Mouse (Mus musculus) liver, embryonic 13.5 days (tissue): ENCODE measurements around the gene Erp44. TPM values are rescaled to one million over a fixed set of nuclear protein-coding genes. Genes with fewer than 3 reads are reported as not detected.

Experiments
- ATAC-seq: fragments of 200-750 bp; cut with Nextera tagmentation; 2 replicates; pipeline ENCODE4 v1.8.0; 2017; ENCODE audit warnings: low read depth, mild to moderate bottlenecking, moderate number of reproducible peaks, moderate library complexity
- DNase-seq: peaks from one replicate; pipeline ENCODE4 v3.0.0; 2022
- H3K27ac ChIP-seq: fragments of 300-500 bp; sonication (generic); 2 replicates; pipeline ENCODE4 v1.5.1; 2015; ENCODE audit warnings: moderate library complexity, mild to moderate bottlenecking, inconsistent platforms
- H3K27me3 ChIP-seq: fragments of 300-500 bp; sonication (generic); 2 replicates; pipeline ENCODE4 v1.6.1; 2015; ENCODE audit warnings: mild to moderate bottlenecking, inconsistent platforms
- H3K36me3 ChIP-seq: fragments of 300-500 bp; sonication (generic); 2 replicates; pipeline ENCODE4 v1.6.1; 2015; ENCODE audit warnings: mild to moderate bottlenecking, inconsistent platforms
- H3K4me1 ChIP-seq: fragments of 300-500 bp; sonication (generic); replicated peaks from 2 replicates; pipeline ENCODE4 v1.6.1; 2015; ENCODE audit warnings: inconsistent platforms
- H3K4me2 ChIP-seq: fragments of 300-500 bp; sonication (generic); 2 replicates; pipeline ENCODE4 v1.6.1; 2015; ENCODE audit warnings: inconsistent platforms, mild to moderate bottlenecking, moderate library complexity
- H3K4me3 ChIP-seq: fragments of 300-500 bp; sonication (generic); replicated peaks from 2 replicates; pipeline ENCODE4 v1.5.1; 2015; ENCODE audit warnings: mild to moderate bottlenecking, inconsistent platforms
- H3K9ac ChIP-seq: fragments of 300-500 bp; sonication (generic); 2 replicates; pipeline ENCODE4 v1.6.1; 2015; ENCODE audit warnings: mild to moderate bottlenecking, inconsistent platforms
- H3K9me3 ChIP-seq: fragments of 300-500 bp; sonication (generic); replicated peaks from 2 replicates; pipeline ENCODE4 v1.6.1; 2016; ENCODE audit warnings: inconsistent platforms
- WGBS: fragments of 180-500 bp; shearing (Covaris S2); methylation state at CpG from one replicate; pipeline ENCODE4 v1.1.7; 2015; ENCODE audit not compliant: insufficient replicate concordance; 5-methylcytosine and 5-hydroxymethylcytosine counted together
- polyA plus RNA-seq: library from polyadenylated mRNA; unstranded; fragments of >200 nt; fragmentation: Nextera tagmentation; extraction: Ambion mirVana; gene quantifications from 2 replicates; pipeline ENCODE4 v1.2.1, GENCODE M21; 2015

Erp44 gene
- polyA plus RNA-seq, 1 experiment from 2014 or later, result 47.2 TPM

DNA sequence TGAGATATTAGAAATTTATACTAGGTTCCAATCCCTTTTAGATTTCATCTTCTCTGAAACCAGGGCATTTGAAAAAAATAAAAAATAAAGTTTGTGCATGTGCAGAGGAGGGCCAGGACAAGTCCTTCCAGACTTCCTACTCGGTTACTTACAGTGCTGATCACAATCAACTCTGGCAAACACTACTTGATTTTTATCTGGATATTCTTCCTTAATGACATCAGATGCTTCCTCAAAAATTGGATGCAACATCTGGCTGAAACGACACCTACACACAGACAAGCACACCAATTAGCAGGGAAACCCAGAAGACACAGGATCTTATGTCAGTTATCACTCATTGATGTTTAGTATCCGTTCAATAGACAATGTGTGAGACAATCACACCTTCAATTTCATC is 42.6 kb downstream of the Erp44 start:
- no peak overlapping the region for H3K27ac ChIP-seq
- no peak for DNase-seq
- ATAC-seq, result no peak
- H3K4me3 ChIP-seq, result no peak overlapping the region
- H3K9me3 ChIP-seq, result no peaks in the 10 kb centered on the region
- no peaks in the 10 kb centered on the region for H3K27me3 ChIP-seq
- peaks cover 12% of the 10 kb centered on the region; the same call in 1 of the 2 replicates for H3K36me3 ChIP-seq
- no peaks in the 10 kb centered on the region for H3K4me1 ChIP-seq
- 75% methylated on average over 3 of the region's 3 CpGs for WGBS
- H3K9ac ChIP-seq, result no peak overlapping the region
- H3K4me2 ChIP-seq, result no peak overlapping the region

DNA sequence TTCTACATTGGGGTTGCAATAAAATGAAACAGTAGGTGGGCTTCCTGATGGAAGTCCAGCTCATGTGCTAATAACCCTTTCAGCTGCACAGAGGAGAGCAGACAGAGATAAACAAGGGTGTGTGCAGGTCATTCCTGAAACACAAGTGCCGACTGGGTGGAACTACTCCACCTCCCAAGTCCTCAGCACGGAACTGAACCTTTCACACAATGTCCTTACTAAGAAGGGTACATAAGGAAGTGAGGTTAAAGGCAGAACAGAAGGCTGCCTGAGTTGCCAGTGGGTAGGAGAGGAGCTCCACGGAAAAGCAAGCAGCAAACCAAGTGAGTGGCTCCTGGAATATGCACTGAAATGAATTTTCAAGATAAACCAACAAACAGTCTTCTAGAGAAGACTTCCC is 52.6 kb downstream of the Erp44 start:
- Histone ChIP-seq H3K4me1 (no peaks in the 10 kb centered on the region; the same call in 1 of the 2 replicates), H3K9me3 (no peaks in the 10 kb centered on the region), H3K27ac (no peak overlapping the region), H3K4me3 (no peak overlapping the region), H3K4me2 (no peak overlapping the region), H3K36me3 (no peaks in the 10 kb centered on the region), H3K9ac (no peak overlapping the region), H3K27me3 (no peaks in the 10 kb centered on the region)
- ATAC-seq (no peak), DNase-seq (no peak)
- 52% methylated on average over 3 of the region's 3 CpGs for WGBS

DNA sequence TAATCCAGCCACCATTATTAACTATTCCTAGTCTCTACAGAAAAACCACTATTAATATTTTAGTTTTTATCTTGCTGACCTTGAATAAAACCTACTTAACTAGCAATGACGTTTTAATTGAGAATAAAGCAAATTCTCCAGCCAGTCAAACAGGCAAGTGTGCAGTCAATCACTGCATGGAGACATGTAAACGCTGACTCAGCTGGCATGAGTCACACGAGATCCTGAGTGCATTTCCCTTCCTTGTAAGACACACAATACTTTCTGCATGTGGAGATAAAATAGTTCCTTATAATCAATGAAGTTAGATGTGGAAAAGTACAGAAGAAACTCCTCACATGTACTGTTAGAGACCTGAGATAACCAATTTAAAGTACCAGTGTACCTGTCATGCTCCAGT is 53.8 kb downstream of the Erp44 start:
- H3K9ac ChIP-seq, result no peak overlapping the region
- no peaks in the 10 kb centered on the region for H3K9me3 ChIP-seq
- no peak overlapping the region for H3K4me3 ChIP-seq
- no peaks in the 10 kb centered on the region for H3K27me3 ChIP-seq
- no peak for DNase-seq
- WGBS, result 39% methylated on average over 3 of the region's 3 CpGs
- H3K4me2 ChIP-seq, result no peak overlapping the region
- no peak overlapping the region for H3K27ac ChIP-seq
- H3K4me1 ChIP-seq, result no peaks in the 10 kb centered on the region; the same call in 1 of the 2 replicates
- ATAC-seq, result no peak
- no peaks in the 10 kb centered on the region for H3K36me3 ChIP-seq

DNA sequence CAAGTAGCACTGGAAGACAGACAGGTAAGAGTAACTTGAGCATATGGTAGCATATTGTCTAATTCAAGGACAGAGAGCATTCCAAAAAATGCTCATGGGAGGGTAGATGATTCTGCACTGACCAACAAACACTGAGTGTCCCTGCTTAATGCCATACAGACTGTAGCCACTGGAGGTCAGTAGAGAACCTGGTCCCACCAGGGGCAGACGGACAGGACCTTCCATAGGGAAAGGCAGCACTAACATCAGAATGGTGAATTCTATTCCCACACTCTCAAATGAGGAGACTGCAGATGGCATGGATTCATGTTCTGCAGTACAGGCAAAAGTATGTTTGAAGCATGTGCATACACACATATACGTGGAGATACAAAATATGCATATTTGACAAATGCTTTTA is 54.2 kb downstream of the Erp44 start:
- H3K4me3 ChIP-seq, result no peak overlapping the region
- DNase-seq (peak; percentile 21), ATAC-seq (0 out of 2 replicates have a peak, but pooled peaks have one; percentile 34)
- no peak overlapping the region for H3K27ac ChIP-seq
- no peak overlapping the region for H3K9ac ChIP-seq
- no peaks in the 10 kb centered on the region for H3K9me3 ChIP-seq
- no peaks in the 10 kb centered on the region for H3K36me3 ChIP-seq
- no peak overlapping the region for H3K4me2 ChIP-seq
- H3K27me3 ChIP-seq, result no peaks in the 10 kb centered on the region
- no peaks in the 10 kb centered on the region; the same call in 1 of the 2 replicates for H3K4me1 ChIP-seq
- WGBS, result 45% methylated on average over 2 of the region's 2 CpGs

DNA sequence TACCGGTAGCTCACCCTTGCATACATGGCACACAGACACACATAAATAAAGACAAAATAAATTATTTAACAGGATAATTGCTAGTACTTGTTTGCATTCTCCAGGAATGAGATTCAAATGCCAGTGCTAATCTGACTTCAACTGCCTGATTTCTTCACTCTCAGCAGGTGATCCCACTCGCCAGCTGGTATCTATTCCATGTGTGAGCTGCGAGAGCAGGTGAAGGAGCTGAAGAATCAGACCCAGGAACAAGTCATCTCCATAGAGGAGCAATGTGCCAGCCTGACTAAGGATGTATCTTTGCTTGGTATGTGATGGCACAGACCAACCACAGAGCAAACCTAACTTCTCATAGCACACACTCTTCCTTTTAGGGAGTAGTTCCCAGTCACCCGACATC is 75.8 kb downstream of the Erp44 start:
- H3K27ac ChIP-seq, result no peak overlapping the region
- WGBS, result 80% methylated on average over 4 of the region's 4 CpGs
- ATAC-seq (no peak), DNase-seq (no peak)
- H3K9ac ChIP-seq, result no peak overlapping the region
- no peaks in the 10 kb centered on the region for H3K4me1 ChIP-seq
- no peak overlapping the region for H3K4me2 ChIP-seq
- H3K9me3 ChIP-seq, result no peaks in the 10 kb centered on the region
- H3K4me3 ChIP-seq, result no peak overlapping the region
- no peaks in the 10 kb centered on the region for H3K27me3 ChIP-seq
- H3K36me3 ChIP-seq, result peaks cover 28% of the 10 kb centered on the region

DNA sequence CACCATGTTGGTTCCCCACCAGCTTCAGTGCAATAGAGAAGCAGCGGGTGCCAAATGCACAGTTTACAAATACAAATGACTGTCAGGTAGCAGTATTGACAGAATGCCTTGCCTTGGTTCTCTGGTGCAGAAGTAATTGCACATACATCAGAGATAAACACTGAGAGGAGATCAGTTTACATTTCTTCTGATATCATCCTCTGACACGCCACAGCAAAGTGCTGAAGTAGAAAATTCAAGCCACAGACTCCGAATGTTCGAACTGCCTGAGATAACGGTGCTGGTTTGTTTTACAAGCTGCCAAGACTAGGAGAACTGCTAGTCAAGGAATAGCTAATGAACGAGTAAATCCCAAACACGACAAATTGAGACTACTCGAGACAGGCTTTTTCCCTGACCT is 80.9 kb downstream of the Erp44 start:
- Histone ChIP-seq H3K4me3 (no peak overlapping the region), H3K4me2 (no peak overlapping the region), H3K9ac (no peak overlapping the region), H3K4me1 (no peaks in the 10 kb centered on the region), H3K36me3 (peaks cover 23% of the 10 kb centered on the region), H3K27me3 (no peaks in the 10 kb centered on the region), H3K9me3 (no peaks in the 10 kb centered on the region), H3K27ac (no peak overlapping the region)
- ATAC-seq (no peak), DNase-seq (no peak)
- WGBS, result 70% methylated on average over 8 of the region's 8 CpGs

DNA sequence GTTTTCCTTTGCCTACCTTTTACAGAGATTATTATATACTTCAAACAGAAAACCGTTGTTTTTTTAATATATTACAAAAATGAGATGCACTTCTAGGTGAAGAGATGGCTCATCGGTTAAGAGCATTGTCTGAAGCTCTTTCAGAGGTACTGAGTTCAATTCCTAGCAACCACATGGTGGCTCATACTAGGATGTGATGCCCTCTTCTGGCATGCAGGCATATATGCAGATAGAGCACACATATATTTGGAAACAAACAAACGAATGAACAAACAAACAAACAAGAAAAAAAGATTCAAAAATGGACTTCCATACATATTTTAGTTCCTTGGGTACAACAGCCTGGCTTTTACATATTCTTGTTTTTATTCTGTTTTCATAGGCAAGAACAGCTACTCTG is 81.4 kb downstream of the Erp44 start:
- H3K27me3 ChIP-seq, result no peaks in the 10 kb centered on the region
- no peak overlapping the region for H3K4me2 ChIP-seq
- DNase-seq (no peak), ATAC-seq (no peak)
- H3K27ac ChIP-seq, result no peak overlapping the region
- peaks cover 25% of the 10 kb centered on the region for H3K36me3 ChIP-seq
- H3K9me3 ChIP-seq, result no peaks in the 10 kb centered on the region
- 75% methylated on average over 3 of the region's 3 CpGs for WGBS
- H3K4me3 ChIP-seq, result no peak overlapping the region
- no peaks in the 10 kb centered on the region for H3K4me1 ChIP-seq
- no peak overlapping the region for H3K9ac ChIP-seq

DNA sequence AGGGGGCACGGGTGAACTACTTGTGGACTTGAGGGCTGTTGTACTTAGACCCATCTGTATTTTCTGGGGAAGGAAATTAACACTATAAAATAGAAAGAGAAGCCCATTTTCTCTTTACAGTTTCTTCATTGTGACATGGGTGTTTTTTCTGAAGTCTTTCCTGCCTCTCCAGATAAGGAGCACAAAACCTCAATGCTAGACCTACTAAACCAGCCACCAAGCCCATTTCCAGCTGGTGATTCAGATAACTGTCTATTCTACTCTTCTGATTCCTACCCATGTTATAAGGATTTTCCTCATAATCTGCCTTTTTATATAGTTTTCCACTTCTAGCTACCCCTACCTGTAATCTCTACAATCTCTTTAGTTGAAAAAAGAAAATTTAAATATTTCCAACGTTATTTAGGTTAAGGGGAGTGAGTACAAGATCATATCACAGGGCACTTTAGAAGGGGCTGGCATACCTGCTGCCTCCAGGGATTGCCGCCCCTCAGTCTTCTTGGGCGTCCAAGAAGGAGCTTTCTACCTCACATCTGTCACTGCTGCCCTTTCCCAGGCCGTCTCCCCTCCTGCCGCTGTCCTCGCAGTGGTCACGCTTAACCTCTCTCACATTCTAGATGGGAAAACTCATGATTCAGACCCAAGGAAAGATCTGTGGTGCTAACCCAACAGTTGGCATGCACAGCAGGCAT is 97.1 kb downstream of the Erp44 start:
- no peak overlapping the region for H3K4me2 ChIP-seq
- peak; percentile 17 for DNase-seq
- H3K9me3 ChIP-seq, result no peaks in the 10 kb centered on the region
- peak; percentile 73 for ATAC-seq
- peaks cover 20% of the 10 kb centered on the region for H3K4me1 ChIP-seq
- H3K27ac ChIP-seq, result peak overlapping the region; percentile 43; the same call in 1 of the 2 replicates
- no peaks in the 10 kb centered on the region for H3K27me3 ChIP-seq
- WGBS, result 61% methylated on average over 8 of the region's 8 CpGs
- no peak overlapping the region for H3K9ac ChIP-seq
- no peak overlapping the region for H3K4me3 ChIP-seq
- peaks cover 27% of the 10 kb centered on the region for H3K36me3 ChIP-seq

DNA sequence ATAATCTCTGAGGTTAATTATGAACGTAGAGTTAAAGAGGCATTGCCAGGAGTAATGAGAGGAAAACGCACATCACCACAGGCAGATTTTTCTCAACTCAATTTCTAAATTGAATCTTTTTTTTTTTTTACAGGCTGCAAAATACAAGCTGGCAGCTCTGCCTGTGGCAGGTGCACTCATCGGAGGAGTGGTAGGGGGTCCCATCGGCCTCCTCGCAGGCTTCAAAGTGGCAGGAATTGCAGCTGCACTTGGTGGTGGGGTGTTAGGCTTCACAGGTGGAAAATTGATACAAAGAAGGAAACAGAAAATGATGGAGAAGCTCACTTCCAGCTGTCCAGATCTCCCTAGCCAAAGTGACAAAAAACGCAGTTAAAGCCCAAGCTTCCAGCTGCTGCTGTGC is 98.0 kb downstream of the Erp44 start:
- Histone ChIP-seq H3K36me3 (peaks cover 27% of the 10 kb centered on the region), H3K4me2 (no peak overlapping the region), H3K27ac (0 out of 2 replicates have a peak overlapping the region, but pooled peaks have one; percentile 43), H3K4me1 (peaks cover 20% of the 10 kb centered on the region), H3K9me3 (no peaks in the 10 kb centered on the region), H3K27me3 (no peaks in the 10 kb centered on the region), H3K9ac (no peak overlapping the region), H3K4me3 (no peak overlapping the region)
- WGBS, result 81% methylated on average over 6 of the region's 6 CpGs
- ATAC-seq (no peak), DNase-seq (no peak)

DNA sequence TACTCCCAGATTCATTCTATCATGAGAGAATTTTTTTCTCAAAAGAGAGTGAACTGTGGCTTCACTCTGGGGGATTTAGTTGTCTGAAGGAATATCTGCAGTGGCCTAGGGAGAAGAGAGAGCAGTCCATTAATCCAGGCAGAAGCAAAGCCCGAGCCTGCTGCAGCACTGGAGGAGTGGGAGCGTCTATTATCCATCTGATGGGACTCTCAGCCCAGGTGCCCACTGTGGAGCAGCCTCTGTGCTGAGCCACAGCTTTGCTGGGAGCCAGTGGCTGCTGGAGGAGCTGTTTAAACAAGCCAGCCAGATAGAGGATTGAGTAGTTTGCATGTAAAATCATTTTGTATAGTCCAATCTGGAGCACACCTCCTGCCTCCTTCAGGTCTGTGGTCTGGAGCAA is 98.4 kb downstream of the Erp44 start:
- whole genome bisulfite sequencing, result 73% methylated on average over 2 of the region's 2 CpGs
- H3K4me1 ChIP-seq, result peaks cover 20% of the 10 kb centered on the region
- H3K9ac ChIP-seq, result no peak overlapping the region
- no peak overlapping the region for H3K27ac ChIP-seq
- H3K4me2 ChIP-seq, result no peak overlapping the region
- ATAC-seq (no peak), DNase-seq (no peak)
- H3K27me3 ChIP-seq, result no peaks in the 10 kb centered on the region
- no peak overlapping the region for H3K4me3 ChIP-seq
- peaks cover 27% of the 10 kb centered on the region for H3K36me3 ChIP-seq
- no peaks in the 10 kb centered on the region for H3K9me3 ChIP-seq

DNA sequence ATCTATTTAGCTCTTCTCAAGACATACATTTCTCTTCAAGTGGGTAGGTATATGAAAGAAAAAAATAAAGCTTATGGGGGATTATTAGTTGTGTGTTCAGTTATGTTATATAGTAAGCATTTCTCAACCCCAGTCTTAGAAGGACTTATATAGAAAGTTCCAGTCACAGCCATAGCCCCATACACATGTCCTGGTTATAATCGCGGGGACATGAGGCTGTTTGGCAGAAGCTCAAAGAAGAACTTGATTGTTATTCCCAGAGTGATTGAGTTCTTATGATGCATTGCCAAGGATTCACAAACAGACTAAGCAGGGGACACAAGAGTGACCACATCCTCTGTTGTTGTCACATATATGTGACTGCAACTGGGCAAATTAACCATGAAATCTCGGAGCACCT is 103.7 kb downstream of the Erp44 start:
- DNase-seq, result no peak
- ATAC-seq, result no peak
- no peak overlapping the region for H3K27ac ChIP-seq
- H3K27me3 ChIP-seq, result no peaks in the 10 kb centered on the region
- H3K9ac ChIP-seq, result no peak overlapping the region
- WGBS, result 85% methylated on average over 3 of the region's 3 CpGs
- H3K4me3 ChIP-seq, result no peak overlapping the region
- H3K4me1 ChIP-seq, result no peaks in the 10 kb centered on the region
- H3K36me3 ChIP-seq, result no peaks in the 10 kb centered on the region; the same call in 1 of the 2 replicates
- no peak overlapping the region for H3K4me2 ChIP-seq
- no peaks in the 10 kb centered on the region for H3K9me3 ChIP-seq

DNA sequence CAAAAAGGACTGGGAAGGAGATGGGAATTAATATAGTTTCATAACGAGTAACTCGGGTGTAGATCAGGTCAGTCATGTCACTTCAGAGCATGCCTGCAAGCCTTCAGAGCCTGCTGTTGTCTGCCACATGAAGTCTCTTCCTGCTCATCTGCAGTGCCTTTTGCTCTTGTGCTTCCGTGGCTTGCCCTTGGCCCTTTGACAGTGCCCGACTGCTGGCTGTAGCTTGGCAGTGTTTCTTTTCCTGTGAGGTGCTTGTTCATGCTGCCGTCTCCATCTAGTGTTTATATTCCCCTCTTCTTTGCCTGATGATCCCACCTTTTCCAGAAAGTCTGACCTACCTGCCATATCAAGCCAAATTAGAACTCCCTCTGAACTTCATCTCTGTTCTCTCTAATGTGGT is 115.5 kb downstream of the Erp44 start:
- no peaks in the 10 kb centered on the region for H3K27me3 ChIP-seq
- ATAC-seq, result no peak
- no peak overlapping the region for H3K27ac ChIP-seq
- DNase-seq, result no peak
- H3K36me3 ChIP-seq, result peaks cover 43% of the 10 kb centered on the region
- H3K4me2 ChIP-seq, result no peak overlapping the region
- no peaks in the 10 kb centered on the region for H3K9me3 ChIP-seq
- 80% methylated on average over 5 of the region's 5 CpGs for WGBS
- H3K4me1 ChIP-seq, result peaks cover 20% of the 10 kb centered on the region
- H3K4me3 ChIP-seq, result no peak overlapping the region
- H3K9ac ChIP-seq, result no peak overlapping the region
